Mouse (Mus musculus) CD8-positive naive resting alpha-beta T cell, adult 2 months (primary cell): ENCODE measurements at regions not wholly inside any gene's neighbourhood (a gene's known extent, or its start where the extent isn't known, plus 50 kb on each side); places are given as distances from the start of the nearest gene placed in this dataset.

Experiments
- DNase-seq, 2 experiments: peaks; one replicate each; pipeline ENCODE4 v3.0.0; 2022; ENCODE audit warnings: low read depth in 2 of 2, low spot score in 2 of 2

GRCm38 (mm10) chr2:33944301-33944700 lies 56.6 kb upstream of the Mvb12b start:
- DNase-seq, result no peak

DNA sequence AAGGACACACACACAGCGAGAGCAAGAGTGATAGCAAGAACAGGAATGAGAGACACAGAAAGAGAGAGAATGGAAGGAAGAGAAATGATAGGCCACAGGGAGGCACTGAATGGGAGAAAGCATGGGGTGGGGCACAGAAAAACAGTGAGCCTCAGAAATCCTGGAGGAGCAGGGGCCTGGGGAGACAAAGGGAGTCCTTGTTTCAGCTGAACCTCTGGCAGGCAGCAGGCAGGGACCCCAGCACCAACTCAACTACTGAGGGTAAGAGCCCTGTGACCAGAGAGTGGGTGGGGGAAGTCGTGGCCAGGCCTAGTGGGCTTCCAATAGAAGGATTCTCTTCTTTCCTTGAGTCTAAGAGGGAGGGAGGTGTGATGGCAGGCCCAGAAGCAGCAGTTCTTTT lies 54.3 kb upstream of the Mvb12b start:
- DNase-seq, result no peak

- no peak for DNase-seq
Observed at GRCm38 (mm10) chr2:33941316-33941715, 53.6 kb upstream of the Mvb12b start.

- no peak for DNase-seq
Observed at GRCm38 (mm10) chr2:33939836-33940235, 52.1 kb upstream of the Mvb12b start.
